Mouse (Mus musculus) frontal cortex, adult 2 months (tissue): ENCODE data around the gene Acyp1. TPM values are rescaled to one million over a fixed set of nuclear protein-coding genes. Genes with fewer than 3 reads are reported as not detected.

ENCODE experiments used
- DNase-seq, 2 experiments: peaks; one replicate each; pipeline ENCODE4 v3.0.0; 2022; ENCODE audit warnings: low spot score in 1 of 2; ENCODE audit errors: extremely low spot score in 1 of 2
- polyA plus RNA-seq: library from polyadenylated mRNA; depleted of rRNA; stranded (reverse); fragments of >200 nt; gene quantifications from 2 replicates; pipeline ENCODE4 v1.2.3, GENCODE M21; 2012; rRNA removed

The Acyp1 gene
- polyA plus RNA-seq = 35.6 and 44.0 TPM in 2 replicates

DNA sequence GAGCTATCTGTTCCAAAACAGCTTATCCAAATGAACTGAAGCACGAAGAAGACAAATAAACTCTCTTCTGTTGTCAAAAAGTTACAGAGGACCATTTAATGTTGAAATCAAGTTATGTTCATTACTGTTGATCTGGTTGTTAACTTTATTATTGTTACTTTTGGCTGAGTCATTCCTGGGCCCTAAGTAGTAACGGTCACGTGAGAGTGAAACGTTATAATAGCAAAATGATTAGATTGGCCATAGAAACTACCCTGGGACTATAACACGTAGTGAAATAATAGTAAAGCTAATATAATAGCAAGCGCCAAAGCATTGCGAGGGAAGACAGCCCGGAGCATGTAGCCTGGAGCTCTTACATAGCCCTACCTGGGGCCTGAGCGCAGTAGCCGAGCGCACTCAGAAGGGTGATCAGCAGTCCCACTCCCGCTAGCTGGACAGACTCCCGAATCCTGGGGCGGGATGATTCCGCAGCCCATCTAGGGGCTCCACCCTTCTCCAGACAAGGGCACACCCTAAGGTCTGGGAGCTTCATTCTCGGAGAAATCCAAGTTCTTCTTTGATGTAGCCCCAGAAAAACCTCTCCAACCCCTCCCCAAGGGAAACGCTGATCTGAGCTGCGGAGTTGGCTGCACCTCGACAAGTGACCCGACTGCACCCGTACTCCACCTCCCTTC, at the start of gene Acyp1:
Gene Acyp1, minus strand, starts transcription at position 630 of the 677 bp plus-strand sequence.
- DNase-seq = no peak

DNA sequence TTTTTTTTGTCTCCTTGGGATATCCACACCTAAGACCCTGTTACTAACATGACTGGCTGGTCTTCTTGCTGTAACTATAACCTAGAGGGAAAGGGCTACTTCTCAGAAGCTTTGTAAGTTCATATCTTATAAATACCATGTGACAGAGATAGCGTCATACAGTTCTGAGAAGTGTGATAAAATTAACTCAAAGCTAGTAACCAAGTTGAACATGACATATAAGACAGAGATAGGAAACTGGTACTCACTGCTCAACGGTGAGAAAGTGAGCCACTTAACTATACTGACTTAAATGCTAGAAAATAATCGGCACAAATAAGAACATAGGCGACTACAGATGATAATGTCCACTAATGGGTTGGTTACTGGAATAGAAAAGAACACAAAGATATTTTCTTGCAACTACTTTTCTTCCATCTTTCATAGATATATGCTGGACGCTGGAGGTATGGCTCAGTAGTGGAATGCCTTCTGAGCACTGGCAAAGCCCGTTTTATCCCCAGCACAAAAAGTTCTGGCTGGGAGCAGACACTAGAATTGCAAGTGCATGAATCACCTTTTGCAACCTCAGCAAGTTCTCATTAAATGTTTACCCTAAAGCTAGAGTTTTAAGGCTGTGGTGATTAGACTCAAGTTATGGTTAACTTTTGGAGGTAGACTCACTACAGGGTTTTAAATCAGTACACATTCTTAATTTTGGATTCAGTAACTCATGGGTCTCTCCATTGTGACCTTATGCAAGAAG, 49.5 kb upstream of the Acyp1 start:
- DNase-seq = no peak

GRCm38 (mm10) chr12:85330153-85330552, 41.9 kb upstream of the Acyp1 start:
- no peak for DNase-seq

- DNase-seq = no peak
These were observed 20.4 kb upstream of the Acyp1 start for GRCm38 (mm10) chr12:85308651-85309050.

DNA sequence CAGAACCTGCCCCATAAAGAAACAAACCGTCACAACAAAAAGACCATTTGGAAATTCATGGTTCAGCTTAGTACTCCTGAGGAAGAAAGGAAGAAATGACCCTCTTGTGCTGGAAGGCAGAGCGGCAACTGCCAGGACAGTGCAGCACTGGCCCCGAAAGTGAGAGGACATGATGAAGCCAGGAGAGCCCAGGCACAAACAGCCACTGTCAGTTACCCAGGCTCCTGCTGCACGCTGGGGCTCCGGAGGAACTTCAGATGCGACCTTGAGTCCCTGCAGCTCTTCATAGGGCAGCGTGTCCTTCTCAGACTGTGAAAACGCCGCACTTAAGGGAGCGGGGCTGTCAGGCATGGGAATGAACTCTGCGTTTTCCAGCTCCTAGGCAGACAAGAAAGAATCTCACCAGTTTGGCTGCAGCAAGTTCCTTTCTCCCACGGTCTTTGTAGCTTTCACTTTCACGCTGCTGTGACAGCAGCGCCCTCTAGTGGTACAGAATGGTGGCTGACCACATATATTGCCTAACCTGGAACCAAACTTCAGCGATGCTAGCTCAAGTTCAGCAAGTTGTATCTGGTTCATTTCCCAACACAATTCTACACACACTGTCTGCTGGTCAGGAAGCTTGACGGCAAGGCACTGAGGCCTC, 17.1 kb upstream of the Acyp1 start:
- peak; percentile 69 to 94 for DNase-seq

DNA sequence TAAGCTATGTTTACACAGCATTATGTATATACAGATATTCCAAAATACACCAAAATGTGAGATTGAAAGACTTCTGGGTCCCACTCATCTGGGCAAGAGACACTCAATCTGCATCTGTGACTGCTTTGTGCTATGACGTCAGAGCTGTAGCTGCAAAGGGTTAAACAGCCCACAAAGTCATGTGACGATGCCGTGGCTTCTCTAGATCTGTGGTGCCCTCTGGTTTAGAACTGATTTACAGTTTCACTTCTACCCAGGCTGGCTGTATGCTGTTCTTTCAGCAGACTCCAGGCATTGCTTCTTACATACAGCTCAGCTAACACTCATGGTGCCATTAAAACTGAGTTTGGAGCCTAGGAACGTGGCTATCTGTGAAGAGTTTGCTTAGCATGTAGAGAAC, 16.5 kb upstream of the Acyp1 start:
- DNase-seq = no peak

GRCm38 (mm10) chr12:85303256-85303655, 15.0 kb upstream of the Acyp1 start:
- no peak for DNase-seq

- no peak for DNase-seq
These were observed 10.6 kb upstream of the Acyp1 start for GRCm38 (mm10) chr12:85298835-85299180.

- DNase-seq = no peak
These were observed 10.0 kb upstream of the Acyp1 start for GRCm38 (mm10) chr12:85298127-85298834.

GRCm38 (mm10) chr12:85297345-85297997, 9.2 kb upstream of the Acyp1 start:
- no peak for DNase-seq

DNA sequence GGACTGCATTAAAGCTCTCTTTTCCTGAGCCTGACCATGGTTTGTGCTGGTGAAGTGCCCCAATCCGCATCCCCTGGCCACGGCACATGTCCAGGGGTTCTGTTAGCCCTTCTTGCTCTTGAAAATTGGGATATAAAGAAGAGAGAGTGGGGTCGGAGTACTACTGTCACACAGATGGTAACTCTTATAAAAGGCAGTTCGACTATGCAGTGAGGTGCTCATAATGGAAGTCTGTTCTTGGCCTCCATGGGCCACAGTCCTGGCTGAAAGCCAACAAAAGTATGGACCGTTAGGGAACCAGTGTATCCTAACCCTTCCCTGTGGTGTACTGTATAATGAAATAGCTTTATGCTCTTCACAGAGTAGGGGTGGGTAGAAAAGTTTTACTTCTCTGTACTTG, 8.7 kb upstream of the Acyp1 start:
- DNase-seq = no peak

GRCm38 (mm10) chr12:85295506-85295905, 7.3 kb upstream of the Acyp1 start:
- no peak for DNase-seq

DNA sequence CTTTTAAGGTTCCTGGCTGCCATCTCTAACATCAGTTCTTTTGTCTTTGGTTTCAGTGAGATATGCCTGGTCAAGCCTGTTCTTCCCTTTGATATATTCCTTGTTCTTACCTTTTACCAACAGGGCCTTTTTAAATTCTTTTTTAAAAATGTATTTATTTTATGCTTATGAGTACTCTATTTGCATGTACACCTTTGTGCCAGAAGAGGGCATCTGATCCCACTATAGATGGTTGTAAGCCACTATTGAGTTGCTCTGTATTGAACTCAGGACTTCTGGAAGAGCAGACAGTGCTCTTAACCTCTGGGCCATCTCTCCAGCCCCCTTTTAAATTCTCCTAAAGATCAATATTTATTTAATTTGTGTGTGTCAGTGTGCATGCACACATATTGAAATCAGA, 4.7 kb upstream of the Acyp1 start:
- no peak for DNase-seq

- no peak for DNase-seq
These were observed 4.0 kb upstream of the Acyp1 start for GRCm38 (mm10) chr12:85292288-85292687.

DNA sequence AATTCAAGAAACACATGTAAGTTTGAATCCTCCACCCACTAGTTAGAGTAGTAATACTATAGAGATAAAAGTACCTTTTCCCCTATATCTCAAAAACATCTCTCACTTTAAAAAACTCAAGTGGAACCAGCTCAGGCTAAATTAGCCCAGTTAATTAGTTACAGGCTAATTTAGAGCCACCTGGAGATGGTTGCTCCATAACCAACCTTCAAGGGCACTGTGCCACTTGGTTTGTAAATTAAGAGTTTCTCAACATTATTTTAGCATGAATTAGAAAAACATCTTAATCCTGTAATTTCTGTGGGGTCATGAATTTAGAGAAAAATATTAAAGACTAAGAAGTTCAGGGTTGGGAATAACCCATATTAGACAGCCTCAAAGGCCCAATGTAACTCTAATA, 3.3 kb upstream of the Acyp1 start:
- DNase-seq = no peak

GRCm38 (mm10) chr12:85290633-85291032, 2.4 kb upstream of the Acyp1 start:
- DNase-seq = no peak

GRCm38 (mm10) chr12:85289157-85290000, 1.1 kb upstream of the Acyp1 start:
- no peak for DNase-seq

DNA sequence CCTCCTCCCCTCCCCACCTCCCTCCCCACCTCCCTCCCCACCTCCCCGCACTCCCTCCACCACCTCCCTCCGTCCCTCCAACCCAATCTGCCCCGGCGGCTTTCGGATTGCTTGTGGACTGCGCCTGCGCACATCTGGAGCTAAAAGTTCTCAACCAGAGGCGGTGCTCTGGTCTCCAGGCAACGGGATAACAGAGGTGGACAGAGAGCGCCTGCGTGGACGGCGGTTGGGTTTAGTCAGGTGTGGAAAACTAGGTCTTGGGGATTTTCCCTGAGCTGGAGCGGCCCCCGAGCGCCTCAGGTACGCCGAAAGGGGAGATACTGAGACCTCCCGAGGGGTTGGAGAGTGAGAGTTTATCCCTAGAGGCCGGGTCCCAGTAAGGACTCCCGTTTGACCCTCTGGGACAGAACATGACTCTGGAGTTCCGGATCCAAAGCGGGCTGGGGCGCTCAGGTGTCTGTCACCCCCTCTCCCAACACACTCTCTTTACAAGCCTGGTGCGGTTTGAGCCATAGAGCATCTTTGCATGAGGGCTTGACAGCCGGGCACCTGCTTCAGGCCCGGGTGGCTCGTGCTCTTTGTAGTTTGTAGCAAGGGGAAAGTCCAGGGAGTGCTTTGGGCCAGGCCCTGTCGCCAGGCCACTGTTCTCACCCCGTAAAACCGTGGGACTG, 383 bp upstream of the Acyp1 start, which contains the start of gene Zc2hc1c:
Gene Zc2hc1c, plus strand, starts transcription at position 106 of the 671 bp plus-strand sequence.
- peak; percentile 77 to 88 for DNase-seq

DNA sequence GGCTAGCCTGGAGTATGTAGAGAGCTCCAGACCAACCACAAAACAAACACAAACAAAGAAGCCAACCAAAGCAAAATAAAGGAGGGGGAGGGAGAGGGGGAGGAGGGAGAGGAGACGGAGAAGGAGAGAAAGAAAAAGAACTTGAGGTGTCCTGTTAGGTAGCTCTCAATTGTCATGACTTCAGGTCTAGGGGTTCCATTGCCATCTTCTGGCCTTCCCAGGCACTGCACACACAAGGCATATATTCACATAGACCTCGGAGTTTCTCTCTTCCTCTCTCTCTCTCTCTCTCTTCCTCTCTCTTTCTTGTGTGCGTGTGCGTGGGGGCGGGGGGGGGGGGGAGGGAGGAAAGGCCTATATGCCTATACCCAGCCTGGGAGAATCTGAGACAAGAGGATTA, 1.3 kb downstream of the Acyp1 start:
- DNase-seq = no peak
